Mouse (Mus musculus) heart, embryonic 11.5 days (tissue): ENCODE measurements around the gene Asna1. TPM values are rescaled to one million over a fixed set of nuclear protein-coding genes. Genes with fewer than 3 reads are reported as not detected.

ENCODE experiments used
- ATAC-seq: fragments of 200-750 bp; cut with Nextera tagmentation; replicated peaks from 2 replicates; pipeline ENCODE4 v1.8.0; 2017; ENCODE audit warnings: moderate library complexity; ENCODE audit not compliant: insufficient number of reproducible peaks, low FRiP score, low TSS enrichment
- H3K27ac ChIP-seq: fragments of 300-500 bp; sonication (generic); 2 replicates; pipeline ENCODE4 v1.5.1; 2014; ENCODE audit warnings: mild to moderate bottlenecking, low read depth, low read length
- H3K27me3 ChIP-seq: fragments of 300-500 bp; sonication (generic); 2 replicates; pipeline ENCODE4 v1.6.1; 2014; ENCODE audit warnings: mild to moderate bottlenecking, low read length, mixed read lengths; ENCODE audit not compliant: control insufficient read depth, insufficient read depth
- H3K36me3 ChIP-seq: fragments of 300-500 bp; sonication (generic); 2 replicates; pipeline ENCODE4 v1.6.1; 2014; ENCODE audit warnings: mild to moderate bottlenecking, low read length, moderate library complexity, mixed read lengths; ENCODE audit not compliant: control insufficient read depth, insufficient read depth
- H3K4me1 ChIP-seq: fragments of 300-500 bp; sonication (generic); 2 replicates; pipeline ENCODE4 v1.6.1; 2014; ENCODE audit warnings: low read length; ENCODE audit not compliant: control insufficient read depth, insufficient read depth
- H3K4me2 ChIP-seq: fragments of 300-500 bp; sonication (generic); 2 replicates; pipeline ENCODE4 v1.6.1; 2014; ENCODE audit warnings: mild to moderate bottlenecking, moderate library complexity
- H3K4me3 ChIP-seq: fragments of 300-500 bp; sonication (generic); 2 replicates; pipeline ENCODE4 v1.5.1; 2014; ENCODE audit warnings: low read depth, low read length
- H3K9ac ChIP-seq: fragments of 300-500 bp; sonication (generic); 2 replicates; pipeline ENCODE4 v1.6.1; 2014; ENCODE audit warnings: mild to moderate bottlenecking, low read depth, low read length, moderate library complexity
- H3K9me3 ChIP-seq: fragments of 300-500 bp; sonication (generic); replicated peaks from 2 replicates; pipeline ENCODE4 v1.6.1; 2016; ENCODE audit warnings: low read length; ENCODE audit not compliant: control insufficient read depth
- WGBS: fragments of 180-500 bp; shearing (Covaris S2); extraction: QIAGEN DNeasy Blood & Tissue Kit; methylation state at CpG from one replicate; pipeline ENCODE4 v1.1.7; 2014; ENCODE audit not compliant: insufficient replicate concordance; 5-methylcytosine and 5-hydroxymethylcytosine counted together
- polyA plus RNA-seq: library from polyadenylated mRNA; unstranded; fragments of >200 nt; fragmentation: Nextera tagmentation; extraction: Ambion mirVana; gene quantifications from 2 replicates; pipeline ENCODE4 v1.2.1, GENCODE M21; 2014

Gene Asna1
- polyA plus RNA-seq, 1 experiment from 2014 or later, result 118 TPM

GRCm38 (mm10) chr8:85027922-85028321, 2.8 kb upstream of the Asna1 start:
- ATAC-seq, result no peak
- Histone ChIP-seq H3K9ac (peak overlapping the region; percentile 99), H3K9me3 (no peaks in the 10 kb centered on the region), H3K4me3 (peak overlapping the region; percentile 96), H3K4me1 (peaks cover 31% of the 10 kb centered on the region), H3K27ac (no peak overlapping the region), H3K4me2 (peak overlapping the region; percentile 91), H3K36me3 (peaks cover 18% of the 10 kb centered on the region), H3K27me3 (no peaks in the 10 kb centered on the region)
- WGBS, result 26% methylated on average over 2 of the region's 2 CpGs

GRCm38 (mm10) chr8:85027516-85027855, 2.4 kb upstream of the Asna1 start:
- H3K27me3 ChIP-seq, result no peaks in the 10 kb centered on the region
- peaks cover 17% of the 10 kb centered on the region for H3K36me3 ChIP-seq
- ATAC-seq, result no peak
- under 1% methylated on average over 13 of the region's 13 CpGs for WGBS
- H3K9me3 ChIP-seq, result no peaks in the 10 kb centered on the region
- peak overlapping the region; percentile 96 for H3K4me3 ChIP-seq
- peak overlapping the region; percentile 99 for H3K9ac ChIP-seq
- H3K4me1 ChIP-seq, result peaks cover 31% of the 10 kb centered on the region
- peak overlapping the region; percentile 77 for H3K27ac ChIP-seq
- H3K4me2 ChIP-seq, result peak overlapping the region; percentile 91

- Histone ChIP-seq H3K36me3 (peaks cover 18% of the 10 kb centered on the region), H3K9ac (peak within 1 kb of the TSS; percentile 99), H3K27me3 (no peaks in the 10 kb centered on the region), H3K27ac (peak within 1 kb of the TSS; percentile 77), H3K4me3 (peak within 1 kb of the TSS; percentile 96), H3K4me1 (peaks cover 31% of the 10 kb centered on the region), H3K9me3 (no peaks in the 10 kb centered on the region), H3K4me2 (peak within 1 kb of the TSS; percentile 91)
- peak; percentile 81 for ATAC-seq
- WGBS, result under 1% methylated on average over 75 of the region's 75 CpGs
Measured at GRCm38 (mm10) chr8:85026670-85027515, 1.8 kb upstream of the Asna1 start, which contains the start of gene Trir. Gene Trir, plus strand, starts transcription at chr8:85026823.

GRCm38 (mm10) chr8:85023846-85024245, 1.2 kb downstream of the Asna1 start:
- ATAC-seq, result no peak
- peak overlapping the region; percentile 91 for H3K4me2 ChIP-seq
- H3K4me1 ChIP-seq, result peaks cover 26% of the 10 kb centered on the region
- H3K4me3 ChIP-seq, result peak overlapping the region; percentile 96; the same call in 1 of the 2 replicates
- H3K27ac ChIP-seq, result no peak overlapping the region
- H3K9ac ChIP-seq, result no peak overlapping the region
- H3K36me3 ChIP-seq, result peaks cover 15% of the 10 kb centered on the region
- WGBS, result 96% methylated on average over 3 of the region's 3 CpGs
- H3K27me3 ChIP-seq, result no peaks in the 10 kb centered on the region
- H3K9me3 ChIP-seq, result no peaks in the 10 kb centered on the region

- 94% methylated on average over 3 of the region's 3 CpGs for WGBS
- Histone ChIP-seq H3K27ac (no peak overlapping the region), H3K9ac (no peak overlapping the region), H3K4me1 (peaks cover 16% of the 10 kb centered on the region), H3K27me3 (no peaks in the 10 kb centered on the region), H3K36me3 (peaks cover 17% of the 10 kb centered on the region), H3K4me3 (no peak overlapping the region), H3K4me2 (no peak overlapping the region), H3K9me3 (no peaks in the 10 kb centered on the region)
- ATAC-seq, result no peak
Measured at GRCm38 (mm10) chr8:85021514-85022055, 3.5 kb downstream of the Asna1 start.

- H3K36me3 ChIP-seq, result peaks cover 13% of the 10 kb centered on the region
- no peak overlapping the region for H3K27ac ChIP-seq
- H3K27me3 ChIP-seq, result peaks cover 24% of the 10 kb centered on the region
- no peak for ATAC-seq
- no peak overlapping the region for H3K4me2 ChIP-seq
- 44% methylated on average over 5 of the region's 5 CpGs for WGBS
- H3K4me3 ChIP-seq, result no peak overlapping the region
- no peak overlapping the region for H3K9ac ChIP-seq
- no peaks in the 10 kb centered on the region for H3K9me3 ChIP-seq
- H3K4me1 ChIP-seq, result no peaks in the 10 kb centered on the region
Measured at GRCm38 (mm10) chr8:85017209-85017608, 7.9 kb downstream of the Asna1 start.

GRCm38 (mm10) chr8:85016724-85017123, 8.4 kb downstream of the Asna1 start:
- Histone ChIP-seq H3K4me1 (no peaks in the 10 kb centered on the region), H3K9me3 (no peaks in the 10 kb centered on the region), H3K9ac (no peak overlapping the region), H3K27ac (no peak overlapping the region), H3K36me3 (peaks cover 10% of the 10 kb centered on the region), H3K4me2 (no peak overlapping the region), H3K27me3 (peaks cover 25% of the 10 kb centered on the region), H3K4me3 (no peak overlapping the region)
- WGBS, result 71% methylated on average over 10 of the region's 10 CpGs
- ATAC-seq, result no peak

GRCm38 (mm10) chr8:85014431-85014830, 10.7 kb downstream of the Asna1 start, which contains the start of gene Best2:
Gene Best2, minus strand, starts transcription at chr8:85014531.
- H3K4me3 ChIP-seq, result peak within 1 kb of the TSS; percentile 30
- H3K9me3 ChIP-seq, result no peaks in the 10 kb centered on the region
- H3K4me2 ChIP-seq, result peak within 1 kb of the TSS; percentile 55
- WGBS, result 45% methylated on average over 2 of the region's 2 CpGs
- ATAC-seq, result no peak
- no peak within 1 kb of the TSS for H3K9ac ChIP-seq
- peaks cover 7% of the 10 kb centered on the region for H3K36me3 ChIP-seq
- no peaks in the 10 kb centered on the region for H3K4me1 ChIP-seq
- H3K27me3 ChIP-seq, result peaks cover 43% of the 10 kb centered on the region
- H3K27ac ChIP-seq, result no peak within 1 kb of the TSS
